Mouse (Mus musculus): ENCODE results near the gene Mllt6. TPM values are rescaled to one million over a fixed set of nuclear protein-coding genes. Genes with fewer than 3 reads are reported as not detected.
A peak's percentile ranks its signal among the peaks of the same experiment; 100 is the strongest.
"Not testable (repeated sequence)": the region's sequence is repeated elsewhere in the genome, so short reads cannot be mapped to it uniquely, and the experiment has no call there.

Mllt6 gene
- total RNA-seq, 1 experiment from 2014 or later, result 37.0 TPM

DNA sequence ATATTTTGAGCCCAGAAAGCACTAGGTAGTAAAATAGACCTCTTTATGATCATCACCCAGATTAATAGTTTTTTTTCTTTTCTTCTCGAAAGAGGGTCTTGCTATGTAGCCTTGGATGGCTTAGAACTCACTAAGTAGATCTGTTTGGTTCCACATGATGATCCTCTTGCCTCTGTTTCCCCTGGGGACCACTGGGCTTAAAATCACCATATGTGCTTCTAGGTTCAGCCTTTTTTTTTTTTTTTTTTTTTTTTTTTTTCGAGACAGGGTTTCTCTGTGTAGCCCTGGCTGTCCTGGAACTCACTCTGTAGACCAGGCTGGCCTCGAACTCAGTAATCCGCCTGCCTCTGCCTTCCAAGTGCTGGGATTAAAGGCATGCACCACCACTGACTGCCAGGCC is 14.7 kb upstream of the Mllt6 start:
- not testable (repeated sequence) for DNase-seq

DNA sequence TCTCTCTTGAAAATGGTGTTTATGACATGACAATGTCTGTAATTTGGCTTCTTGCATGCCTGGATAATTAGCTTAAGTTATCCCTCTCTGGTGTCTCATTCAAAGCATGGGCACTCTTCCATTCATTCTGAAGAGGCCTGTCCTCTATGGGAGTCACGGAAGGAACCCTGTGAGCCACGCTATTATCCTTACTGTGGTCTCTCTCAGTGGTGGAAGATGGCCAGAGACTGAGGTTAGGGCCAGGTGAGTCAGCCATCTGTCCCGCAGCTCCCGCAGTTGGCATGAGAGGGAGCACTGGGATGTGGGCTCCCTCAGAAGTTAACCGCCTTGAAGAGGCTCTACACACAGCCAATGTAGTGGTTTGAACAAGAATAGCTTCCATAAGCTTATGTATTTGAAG is 12.9 kb upstream of the Mllt6 start:
- DNase-seq, result no peak

DNA sequence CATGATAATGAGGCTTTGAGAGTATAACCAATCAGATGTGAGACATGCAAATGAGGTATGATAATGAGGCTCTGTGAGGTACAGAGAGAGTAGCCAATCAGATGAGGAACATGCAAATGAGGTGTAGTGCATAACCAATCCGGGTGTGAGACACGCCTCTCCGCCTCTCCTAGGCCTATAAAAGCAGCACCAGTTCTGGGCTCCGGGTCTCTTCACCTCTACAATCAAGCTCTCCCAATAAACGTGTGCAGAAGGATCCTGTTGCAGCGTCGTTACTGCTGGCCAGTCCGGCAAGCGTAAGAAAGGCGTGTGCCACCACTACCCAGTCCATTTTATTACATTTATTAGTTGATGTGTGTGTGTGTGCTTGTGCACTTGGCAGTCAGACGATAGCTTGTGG is 9.8 kb upstream of the Mllt6 start:
- not testable (repeated sequence) for DNase-seq

DNA sequence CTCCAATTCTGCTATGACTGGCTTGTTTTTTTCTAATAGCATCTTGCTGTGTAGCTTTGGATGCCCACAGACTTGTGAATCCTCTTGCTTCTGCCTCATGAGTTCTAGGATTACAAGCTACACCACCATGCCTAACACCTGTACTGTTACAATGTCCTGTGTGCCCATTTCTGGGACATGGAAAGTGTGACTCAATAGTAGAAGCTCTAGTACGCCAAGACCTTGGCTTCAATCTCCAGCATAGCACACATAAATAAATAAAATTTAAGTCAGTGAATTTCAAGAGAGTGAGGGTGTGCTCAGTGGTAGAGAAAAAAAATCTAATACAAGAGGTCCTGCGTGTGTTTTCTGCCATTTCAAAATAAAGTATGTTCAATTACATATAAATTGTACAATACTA is 9.0 kb upstream of the Mllt6 start:
- no peak for DNase-seq

DNA sequence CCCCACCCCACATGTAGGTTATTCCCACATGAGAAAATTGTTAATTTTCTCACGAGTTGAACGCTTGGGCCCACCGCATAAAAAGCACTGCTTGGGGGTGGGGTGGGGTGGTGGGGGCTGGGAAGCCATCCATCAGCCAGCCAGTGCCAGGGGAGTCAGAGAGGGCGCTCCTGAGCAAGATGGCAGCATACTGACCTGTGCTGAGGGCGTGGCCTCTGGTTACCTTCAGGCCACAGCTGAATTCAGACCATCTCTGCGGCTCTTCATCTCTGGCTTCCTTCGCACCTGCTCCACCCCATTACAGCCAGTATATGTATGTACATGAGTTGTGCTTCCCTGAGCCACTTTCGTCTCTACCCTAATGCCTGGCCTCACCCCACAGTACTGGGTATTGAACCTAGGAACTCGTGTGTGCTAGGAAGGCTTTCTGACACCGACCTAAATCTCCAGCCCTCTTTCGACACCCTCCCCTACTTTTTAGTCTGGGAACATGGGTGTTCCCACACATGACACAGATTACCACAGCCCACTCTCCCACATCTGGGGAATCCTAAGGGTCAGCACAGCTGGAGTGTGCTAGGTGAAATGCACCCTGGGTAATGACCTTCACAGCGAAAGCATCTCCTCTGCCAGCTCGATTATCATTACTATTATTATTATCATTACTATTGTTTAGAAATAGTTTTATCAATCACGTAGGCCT is 6.8 kb upstream of the Mllt6 start:
- no peak for DNase-seq

DNA sequence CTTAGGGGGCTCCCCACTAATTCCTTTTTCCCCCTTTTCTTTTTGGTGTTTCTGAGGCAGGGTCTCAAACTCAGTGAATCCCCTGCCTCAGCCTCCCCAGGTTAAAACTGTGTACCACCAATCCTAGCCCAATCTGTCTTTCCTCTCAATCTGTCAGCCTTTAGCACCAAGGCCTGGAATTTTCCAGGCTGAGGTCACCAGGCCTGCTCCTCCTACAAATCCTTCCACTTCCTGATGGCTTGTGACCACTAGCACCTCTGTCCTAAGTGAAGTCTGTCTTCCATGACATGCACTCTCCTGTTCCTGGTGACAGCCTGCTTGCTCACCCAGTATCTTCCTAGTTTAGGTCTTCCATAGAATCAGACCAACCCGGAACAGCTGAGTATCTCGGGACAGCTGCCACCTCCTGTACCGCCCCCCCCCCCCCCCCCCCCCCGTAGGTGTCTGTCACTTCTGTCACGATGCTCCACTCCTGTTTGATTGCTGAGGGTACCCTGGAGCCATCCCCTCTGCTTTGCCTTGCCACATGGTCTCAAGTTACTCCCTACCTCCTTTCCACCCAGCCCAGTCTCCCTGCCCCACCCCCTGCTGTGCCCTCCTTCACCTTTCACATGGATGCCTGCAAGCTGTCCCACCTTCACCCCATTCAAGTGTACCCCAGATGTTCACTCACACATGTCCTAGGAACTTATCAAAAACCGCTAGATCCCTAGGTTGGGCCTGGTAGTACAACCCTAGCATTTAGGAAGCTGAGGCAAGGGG is 5.8 kb upstream of the Mllt6 start:
- DNase-seq, result peak; percentile 62

DNA sequence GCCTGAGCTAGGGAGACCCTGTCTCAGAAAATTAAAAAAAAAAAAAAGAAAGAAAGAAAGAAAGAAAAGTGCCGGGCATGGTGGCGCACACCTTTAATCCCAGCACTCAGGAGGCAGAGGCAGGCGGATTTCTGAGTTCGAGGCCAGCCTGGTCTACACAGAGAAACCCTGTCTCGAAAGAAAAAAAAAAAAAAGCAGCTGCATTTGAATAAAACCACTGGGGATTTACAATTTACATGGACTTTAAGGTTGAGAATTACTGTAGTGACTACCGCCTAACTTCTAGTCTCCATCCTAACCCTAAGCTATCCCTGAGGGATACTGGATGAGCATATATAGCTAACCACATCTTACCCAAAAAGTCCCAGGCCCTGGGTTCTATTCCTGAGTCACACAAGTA is 5.2 kb upstream of the Mllt6 start:
- DNase-seq, result not testable (repeated sequence)

DNA sequence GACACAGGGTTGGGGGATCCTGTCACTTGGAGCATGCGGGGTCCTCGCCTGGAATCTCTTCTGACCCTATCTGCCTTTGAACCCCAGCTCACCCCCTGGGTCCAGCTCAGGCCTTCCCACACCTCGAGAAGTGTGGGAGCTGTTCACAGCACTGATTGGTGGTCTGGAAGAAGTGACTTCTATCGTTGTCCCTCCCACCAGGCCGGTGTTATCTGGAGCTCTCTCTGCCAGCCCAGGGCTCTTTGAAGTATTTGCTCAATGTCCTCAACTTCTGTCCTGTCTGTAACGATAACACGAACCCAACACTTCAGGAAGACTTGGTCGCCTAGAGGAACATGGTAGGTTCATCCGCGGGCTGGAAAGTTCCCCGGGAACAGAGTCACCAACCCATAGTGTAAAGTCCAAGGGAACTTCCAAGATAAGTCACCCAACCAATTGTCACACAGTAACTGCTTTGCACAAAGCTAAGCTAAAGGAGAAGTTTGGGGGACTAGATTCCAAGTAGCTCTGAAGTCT is 4.4 kb upstream of the Mllt6 start:
- DNase-seq, result no peak

DNA sequence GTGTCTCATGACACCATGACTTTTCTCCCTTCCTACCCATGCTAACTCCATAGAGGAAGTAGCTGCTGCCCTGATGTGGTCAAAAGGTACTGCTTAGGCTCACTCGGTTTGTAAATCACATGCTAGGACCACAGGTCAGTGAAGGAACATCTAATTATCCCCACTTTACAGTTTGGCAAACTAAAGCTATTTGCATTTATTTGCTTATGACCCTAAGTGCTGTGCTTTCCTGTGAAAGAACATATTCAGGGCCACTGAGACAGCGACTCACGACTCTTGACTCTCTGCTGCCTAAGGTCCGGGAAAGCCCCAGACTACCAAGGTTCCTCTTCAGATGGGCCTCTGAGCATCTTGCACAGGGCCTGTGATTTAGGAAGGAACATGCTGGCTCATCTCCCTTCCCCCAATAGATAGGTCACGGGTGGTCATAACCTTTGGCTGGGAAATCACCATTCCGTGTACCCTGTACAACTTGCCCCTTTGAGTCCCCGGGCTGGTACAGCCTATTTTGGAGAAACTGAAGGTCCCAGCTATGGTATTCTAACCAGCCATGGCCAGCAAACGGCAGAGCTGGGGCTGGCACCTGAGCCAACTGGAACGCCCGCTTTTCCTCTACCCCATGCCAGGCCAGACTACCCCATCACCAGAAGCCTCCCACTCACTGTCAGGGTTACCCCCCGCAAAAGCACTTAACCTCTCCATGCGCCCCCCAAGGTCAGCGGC is 3.8 kb upstream of the Mllt6 start:
- peak; percentile 51 for DNase-seq

DNA sequence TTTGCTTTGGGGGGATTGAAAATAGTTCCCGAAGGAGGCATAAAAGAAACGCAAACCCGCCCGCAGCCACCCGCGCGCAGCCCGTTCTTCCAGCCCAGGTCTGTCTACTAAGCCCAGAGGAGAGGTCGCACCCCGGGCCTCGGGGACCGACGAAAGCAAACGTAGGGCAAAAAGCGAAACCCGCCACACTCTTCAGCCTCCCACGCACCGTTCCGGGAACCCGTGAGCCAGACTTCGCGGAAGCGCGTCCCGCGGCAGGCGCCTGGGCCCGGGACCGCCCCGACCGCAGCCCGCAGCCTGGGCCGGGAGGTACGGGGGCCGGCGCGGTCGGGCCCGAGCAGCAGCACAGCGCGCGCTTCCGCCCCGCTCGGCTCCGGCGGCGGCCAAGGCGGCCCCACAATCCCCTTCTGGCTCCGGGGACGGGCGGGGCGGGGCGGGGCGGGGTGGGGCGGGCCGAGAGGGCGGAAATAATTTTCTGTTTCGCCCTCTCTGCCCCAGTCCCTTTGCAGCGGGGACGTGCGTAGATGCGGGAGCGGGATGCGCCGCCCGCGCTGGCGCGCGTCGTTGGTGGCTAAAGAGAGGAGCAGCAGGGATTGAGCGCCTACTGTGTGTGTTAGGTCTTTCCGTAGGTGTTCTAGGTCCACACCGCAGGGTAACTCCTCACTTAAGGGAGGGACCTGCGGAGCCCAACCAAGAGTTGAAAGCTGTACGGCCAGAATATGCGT is 3.1 kb upstream of the Mllt6 start:
- DNase-seq, result peak; percentile 88

DNA sequence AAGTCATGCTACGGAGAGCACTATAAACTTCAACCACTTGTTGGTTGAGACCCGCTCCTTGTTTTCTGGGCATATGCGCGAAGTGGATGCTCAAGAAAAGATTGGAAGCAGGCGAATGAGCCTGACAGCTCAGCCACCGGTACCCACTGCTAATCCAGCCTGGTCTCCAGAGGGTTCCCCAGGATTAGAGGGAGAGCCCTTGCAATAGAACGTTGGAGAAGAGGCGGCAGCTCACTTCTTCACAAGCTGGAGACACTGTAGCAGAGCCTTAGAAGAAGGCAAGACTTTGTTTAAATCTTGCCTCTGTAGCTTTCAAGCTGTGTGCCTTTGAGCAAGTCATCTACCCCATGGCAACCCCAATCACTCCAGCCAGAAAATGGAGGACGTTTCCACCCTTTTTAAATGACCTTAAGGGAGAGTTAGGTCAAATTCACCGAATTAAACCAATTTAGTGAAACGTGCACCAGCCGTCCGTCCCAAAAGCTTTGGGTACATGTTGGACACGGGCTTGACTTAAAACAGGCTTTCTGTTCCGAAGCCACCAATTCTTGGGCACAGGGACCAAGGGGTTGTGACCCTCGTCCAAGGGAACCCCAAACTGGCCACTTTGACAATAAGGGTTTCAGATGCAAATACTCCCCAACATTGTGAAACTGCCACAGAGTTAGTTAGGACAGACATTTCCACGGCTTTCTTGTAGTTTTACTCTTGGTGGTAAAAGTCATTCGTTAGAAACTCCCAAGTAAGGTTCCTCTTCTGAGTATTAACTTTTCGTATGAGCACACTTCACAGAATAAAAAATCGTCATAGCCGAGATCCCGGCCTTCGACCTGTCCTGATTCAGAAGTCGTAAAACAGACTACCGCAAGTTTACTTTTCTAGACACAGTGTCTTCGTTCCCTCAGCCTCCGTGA is 2.2 kb upstream of the Mllt6 start:
- no peak for DNase-seq

DNA sequence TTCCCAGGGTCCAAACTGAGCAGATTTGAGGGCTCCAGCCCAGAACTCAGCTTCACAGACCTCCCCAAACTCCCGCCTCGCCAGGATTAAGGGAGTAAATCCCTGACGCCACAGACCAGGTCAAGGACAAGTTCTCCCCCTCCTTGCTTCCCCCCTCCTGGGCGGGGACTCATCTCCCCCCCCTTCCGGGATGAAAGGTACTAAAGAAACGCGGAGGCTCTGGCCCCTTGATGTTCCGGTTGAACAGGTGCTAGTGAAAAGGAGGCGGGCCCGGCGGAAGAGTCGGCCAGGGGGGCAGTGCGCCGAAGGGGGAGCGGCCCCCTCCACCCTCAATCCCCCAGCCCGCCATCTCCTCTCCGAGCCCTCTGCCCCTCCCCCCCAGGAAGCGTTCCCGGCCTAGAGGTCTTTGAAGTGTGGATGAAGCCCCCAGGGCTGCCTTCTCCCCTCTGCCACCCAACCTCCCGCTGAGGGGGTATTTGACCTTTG is 1.5 kb upstream of the Mllt6 start:
- DNase-seq, result peak; percentile 85

DNA sequence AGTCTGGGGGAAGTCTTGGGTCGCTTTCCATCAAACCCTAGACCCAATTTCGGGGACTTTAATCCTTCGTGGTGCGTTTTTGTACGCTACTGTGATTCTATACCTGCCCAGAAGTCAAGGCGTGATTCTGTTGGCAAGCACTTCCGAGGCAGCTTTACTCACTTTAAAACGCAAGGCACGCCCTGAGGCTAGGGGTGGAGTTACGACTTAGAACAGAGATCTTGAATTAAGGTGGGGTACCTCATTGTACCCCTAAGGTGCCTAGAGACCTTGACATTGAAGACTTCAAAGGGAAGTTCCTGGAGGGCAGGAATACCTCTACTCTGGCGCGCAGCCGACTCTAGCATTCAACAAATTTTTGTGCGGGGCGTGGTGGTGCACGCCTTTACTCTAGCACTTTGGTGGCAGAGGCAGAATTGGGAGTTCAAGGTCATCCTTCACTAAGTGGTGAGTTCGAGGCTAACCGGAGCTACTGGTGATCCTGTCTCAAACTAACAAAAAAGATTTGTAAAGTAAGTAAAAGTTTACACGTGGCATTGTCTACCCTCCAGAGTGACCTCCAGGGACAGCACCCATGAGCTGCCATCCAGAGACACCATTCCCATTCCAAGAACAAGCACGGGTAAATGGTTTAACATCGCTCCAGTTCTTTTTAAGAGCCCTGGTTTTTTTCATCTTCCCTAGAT is 864 bp upstream of the Mllt6 start:
- DNase-seq, result peak; percentile 63

DNA sequence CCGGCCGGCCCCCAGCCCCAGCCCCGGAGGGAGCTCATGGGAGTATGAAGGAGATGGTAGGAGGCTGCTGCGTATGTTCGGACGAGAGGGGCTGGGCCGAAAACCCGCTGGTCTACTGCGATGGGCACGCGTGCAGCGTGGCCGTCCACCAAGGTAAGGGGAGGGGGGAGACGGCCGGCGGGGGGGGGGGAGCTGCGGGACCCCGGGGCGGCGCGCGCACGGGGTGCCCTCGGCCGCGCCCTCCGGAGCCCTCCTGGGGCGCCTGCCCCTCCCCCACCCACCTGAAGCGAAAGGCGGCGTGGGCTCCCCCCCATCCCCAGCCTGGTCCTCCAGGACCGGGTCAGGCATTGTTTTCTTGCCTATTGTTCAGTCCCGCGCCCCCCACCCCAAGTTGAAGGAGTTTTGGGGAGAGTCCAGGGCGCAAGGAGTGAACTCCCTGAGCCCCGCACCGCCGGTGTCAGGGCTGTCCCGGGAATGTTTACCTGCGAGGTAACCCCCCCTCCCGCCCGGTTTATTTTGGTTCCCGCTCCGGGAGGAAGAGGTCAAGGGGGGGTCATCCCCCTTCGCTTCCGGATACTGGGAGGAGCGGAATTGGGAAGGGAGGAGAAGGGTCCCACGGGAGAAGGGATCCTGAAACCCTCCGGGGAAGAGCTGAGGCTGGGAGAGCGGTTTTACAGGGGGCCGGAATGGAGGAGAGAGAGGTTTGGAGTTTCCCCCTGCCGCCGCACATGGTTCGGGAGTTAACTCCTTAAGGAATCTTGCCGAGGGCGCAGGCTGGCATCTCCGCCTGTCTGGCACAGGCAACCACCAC is 519 bp downstream of the Mllt6 start:
- DNase-seq, result peak; percentile 69

DNA sequence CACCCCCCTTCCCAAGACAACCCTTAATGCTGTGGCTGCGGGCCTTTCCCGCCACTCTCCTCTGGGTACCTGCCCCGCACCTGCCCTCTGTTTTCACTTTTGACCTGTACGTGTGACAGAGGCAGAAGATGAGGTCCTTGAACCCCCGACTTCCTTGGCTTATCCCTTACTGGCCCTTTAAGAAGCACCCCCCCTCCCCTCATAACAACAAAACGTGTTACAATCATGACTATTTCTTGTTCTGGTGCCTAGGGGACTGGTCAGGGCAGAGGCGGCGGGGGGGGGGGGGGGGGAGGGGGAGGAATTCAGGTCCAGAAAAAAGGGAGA is 1.1 kb downstream of the Mllt6 start:
- DNase-seq, result no peak

DNA sequence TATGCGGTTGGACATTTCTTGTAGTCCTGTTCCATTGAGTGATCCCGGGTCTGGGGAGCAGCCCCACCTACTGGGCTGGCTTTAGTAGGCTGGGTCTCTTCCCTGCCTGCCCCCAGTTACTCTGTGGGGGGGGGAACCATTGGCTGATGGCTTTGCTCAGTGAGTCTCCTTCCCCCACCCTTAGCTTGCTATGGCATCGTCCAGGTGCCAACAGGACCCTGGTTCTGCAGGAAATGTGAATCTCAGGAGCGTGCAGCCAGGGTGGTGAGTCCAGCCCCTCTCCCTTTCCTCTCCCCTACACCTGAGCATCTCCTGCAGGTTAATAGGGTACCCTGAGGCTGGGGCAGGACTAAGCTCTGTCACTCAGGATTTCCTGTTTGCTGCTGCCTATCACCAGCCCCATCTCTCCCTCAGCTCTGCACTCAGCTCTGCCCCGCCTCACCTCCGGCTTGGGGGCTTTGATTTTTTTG is 1.6 kb downstream of the Mllt6 start:
- no peak for DNase-seq

DNA sequence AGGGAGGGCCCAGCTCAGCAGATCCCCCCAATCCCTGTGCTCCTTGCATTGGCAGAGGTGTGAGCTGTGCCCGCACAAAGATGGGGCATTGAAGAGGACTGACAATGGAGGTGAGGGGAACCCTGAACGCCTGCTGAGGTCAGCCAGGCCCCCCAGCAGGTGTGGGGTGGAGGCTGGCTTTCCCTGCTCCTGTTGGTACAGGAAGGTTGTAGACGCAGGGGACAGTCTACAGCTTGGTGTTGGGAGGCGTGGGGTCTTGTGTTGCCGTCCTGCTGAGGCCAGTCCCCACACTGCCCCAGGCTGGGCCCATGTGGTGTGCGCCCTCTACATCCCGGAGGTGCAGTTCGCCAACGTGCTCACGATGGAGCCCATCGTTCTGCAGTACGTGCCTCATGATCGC is 2.2 kb downstream of the Mllt6 start:
- DNase-seq, result no peak

DNA sequence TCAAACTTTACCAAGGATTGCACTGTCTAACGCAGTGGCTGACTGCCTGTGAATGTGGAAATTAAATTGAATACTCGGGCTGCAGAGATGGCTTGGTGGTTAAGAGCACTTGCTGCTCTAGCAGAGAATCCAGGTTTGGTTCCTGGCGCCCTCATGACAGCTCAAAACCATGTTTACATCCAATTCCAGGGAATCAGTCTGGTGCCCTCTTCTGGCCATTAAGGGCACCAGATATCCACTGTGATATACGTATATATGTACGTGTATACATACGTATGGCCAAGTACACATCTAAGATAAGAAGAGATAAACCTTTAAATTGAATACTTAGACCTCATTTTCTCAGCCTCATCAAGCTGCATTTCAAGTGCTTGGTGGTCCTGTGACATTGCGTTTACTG is 3.0 kb downstream of the Mllt6 start:
- DNase-seq, result no peak

DNA sequence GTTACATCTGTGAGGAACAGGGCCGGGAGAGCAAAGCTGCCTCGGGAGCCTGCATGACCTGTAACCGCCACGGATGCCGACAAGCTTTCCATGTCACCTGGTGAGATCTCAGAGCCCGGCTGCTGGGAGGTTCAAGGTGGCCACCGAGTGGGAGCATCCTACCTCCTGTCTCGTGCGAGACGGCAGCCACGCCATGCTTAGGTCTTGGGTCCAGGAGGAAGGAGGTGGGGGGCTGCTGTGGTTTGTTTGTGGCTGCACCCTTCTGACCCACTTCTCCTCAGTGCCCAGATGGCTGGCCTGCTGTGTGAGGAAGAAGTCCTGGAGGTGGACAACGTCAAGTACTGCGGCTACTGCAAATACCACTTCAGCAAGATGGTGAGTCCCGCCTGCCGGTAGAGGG is 3.6 kb downstream of the Mllt6 start:
- DNase-seq, result no peak

DNA sequence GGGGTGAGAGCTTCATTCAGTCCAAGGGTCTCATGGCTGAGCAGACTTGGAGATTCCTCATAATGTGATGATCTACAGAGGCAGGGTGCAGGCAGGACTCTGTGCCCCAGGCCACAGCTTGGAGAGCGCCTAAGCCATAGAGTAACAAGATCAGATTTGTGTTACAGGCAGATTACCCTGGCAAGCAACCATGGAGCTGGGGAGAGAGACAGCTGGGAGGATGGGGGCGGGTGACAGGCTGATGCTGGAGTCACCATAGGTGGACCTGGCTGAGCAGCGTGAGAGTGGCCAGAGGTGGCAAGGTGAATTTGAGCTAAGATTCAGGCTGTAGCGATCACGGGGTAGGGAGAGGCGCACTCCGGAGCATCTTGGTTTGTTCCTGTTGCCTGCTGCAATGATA is 4.9 kb downstream of the Mllt6 start:
- no peak for DNase-seq
